Mouse (Mus musculus) hematopoietic stem cell, adult 5-6 weeks (primary cell): ENCODE data around the gene Tlr3. TPM values are rescaled to one million over a fixed set of nuclear protein-coding genes. Genes with fewer than 3 reads are reported as not detected.

ENCODE experiments used
- ATAC-seq, 2 experiments: fragments of 125-278 bp in 1 of 2; replicated peaks in 1 of 2; 2 replicates each; pipeline ENCODE4 v1.8.0; 2016 to 2017; ENCODE audit warnings: inconsistent platforms in 2 of 2, mild to moderate bottlenecking in 2 of 2, moderate number of reproducible peaks in 2 of 2, low read depth in 1 of 2, moderate TSS enrichment in 1 of 2; ENCODE audit not compliant: low FRiP score in 2 of 2, poor library complexity in 2 of 2, severe bottlenecking in 2 of 2, insufficient read depth in 1 of 2, low TSS enrichment in 1 of 2
- total RNA-seq: library from RNA; stranded (forward); fragments of 172-1452, 232-1000 nt; gene quantifications from 2 replicates; pipeline ENCODE4 v1.2.3, GENCODE M21; 2017

Gene Tlr3
- total RNA-seq, 1 experiment from 2014 or later, result 2.1 TPM

GRCm38 (mm10) chr8:45362323-45362722, 48.6 kb downstream of the Tlr3 start:
- no peak for ATAC-seq

- ATAC-seq, result peak in 1 of 2 experiments; percentile 48; a peak in 1 of 4 replicates
These were observed 51.7 kb downstream of the Tlr3 start for GRCm38 (mm10) chr8:45359091-45359605.

- ATAC-seq, result peak; percentile 34 to 65; a peak in 3 of 4 replicates
These were observed 52.6 kb downstream of the Tlr3 start for GRCm38 (mm10) chr8:45358132-45358918.

- no peak for ATAC-seq
These were observed 55.1 kb downstream of the Tlr3 start for GRCm38 (mm10) chr8:45355809-45356208.

Other genes starting within 250 kb of the Tlr3 start
- not detected in 2 replicates for gene F11, start 149.0 kb downstream of the Tlr3 start, total RNA-seq
- not detected in 2 replicates for gene Klkb1, start 116.2 kb downstream of the Tlr3 start, total RNA-seq
- gene Gm45753, start 102.6 kb downstream of the Tlr3 start, total RNA-seq, result not detected in 2 replicates
- gene Cyp4v3, start 77.9 kb downstream of the Tlr3 start, total RNA-seq, result 23.1 and 26.6 TPM in 2 replicates
- 0.31 TPM in 1 of 2 replicates, not detected in the other for gene Fam149a, start 28.8 kb downstream of the Tlr3 start, total RNA-seq
- 1.0 and 3.6 TPM in 2 replicates for gene Sorbs2, start 96.7 kb upstream of the Tlr3 start, total RNA-seq